Mouse (Mus musculus) adipose tissue, adult 10 weeks (tissue): ENCODE results near the gene Pnn. TPM values are rescaled to one million over a fixed set of nuclear protein-coding genes. Genes with fewer than 3 reads are reported as not detected.

ENCODE experiments used
- polyA plus RNA-seq: library from polyadenylated mRNA; stranded (reverse); fragments of 350-450 nt; fragmentation: Illumina TruSeq; extraction: RNeasy Lipid Tissue Mini Kit (QIAGEN cat#74804); gene quantifications from one replicate; pipeline ENCODE4 v1.2.3, GENCODE M21; 2014; ENCODE audit warnings: low read depth, low replicate concordance

Gene Pnn
- polyA plus RNA-seq = 74.9 TPM

DNA sequence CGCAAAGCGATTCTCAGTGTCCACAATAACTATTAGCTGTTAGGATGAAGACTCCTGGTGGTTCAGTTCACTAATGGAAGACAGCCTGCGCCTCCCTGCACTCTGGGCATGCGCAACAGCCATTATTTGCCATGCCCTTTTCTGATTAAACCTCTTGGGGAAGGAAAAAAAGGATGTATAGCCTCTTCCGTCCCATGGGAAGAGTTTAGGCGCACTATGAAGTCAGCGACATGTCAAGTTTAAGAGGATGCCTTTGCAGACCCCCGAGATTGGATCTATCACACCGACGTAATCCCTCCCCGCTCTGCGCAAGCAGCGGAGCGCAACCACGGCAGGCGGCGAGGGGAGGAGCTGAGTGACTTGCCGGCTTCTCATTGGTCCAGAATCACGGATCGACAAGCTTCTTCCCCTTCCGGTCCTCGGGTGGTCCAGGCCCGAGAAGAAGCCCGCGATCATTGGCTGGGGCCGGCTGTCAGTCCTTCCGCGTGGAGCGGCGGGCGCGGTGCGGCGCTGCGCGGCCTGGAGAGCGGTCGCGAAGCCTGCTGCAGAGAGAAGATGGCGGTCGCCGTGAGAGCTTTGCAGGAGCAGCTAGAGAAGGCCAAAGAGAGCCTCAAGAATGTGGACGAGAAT lies at the start of gene Pnn:
Gene Pnn, plus strand, starts transcription at position 437 of the 630 bp plus-strand sequence.

DNA sequence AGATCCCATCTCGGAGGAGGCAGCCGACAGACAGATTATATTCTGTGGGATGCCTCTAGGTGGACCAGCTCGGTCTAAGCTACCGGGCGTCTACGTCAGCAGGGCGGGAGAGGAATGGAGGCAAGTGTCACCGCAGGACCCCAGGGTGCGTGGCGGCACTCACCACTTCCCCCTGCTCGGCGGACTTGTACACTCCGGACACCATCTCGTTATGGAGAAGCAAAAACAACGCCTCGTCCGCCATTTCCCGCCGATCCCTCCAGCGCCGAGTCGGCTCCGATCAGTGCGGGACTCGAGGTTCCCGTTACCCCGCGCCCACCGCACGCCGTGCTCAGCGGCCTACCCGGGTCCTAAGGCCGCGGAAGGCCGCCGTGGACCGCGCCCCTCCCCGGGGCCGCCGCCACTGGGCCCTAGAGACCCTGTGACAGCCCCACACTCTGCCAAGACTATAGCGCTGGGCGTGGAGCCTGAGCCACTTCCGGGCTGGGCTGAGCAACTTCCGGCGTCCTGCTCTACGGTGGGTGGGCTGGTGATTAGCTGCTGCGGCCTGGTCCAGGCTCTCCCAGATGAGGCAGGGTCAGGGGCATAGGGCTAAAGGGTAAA lies 5.6 kb upstream of the Pnn start, which contains the start of gene Trappc6b:
Gene Trappc6b, minus strand, starts transcription at position 480 of the 603 bp plus-strand sequence.

DNA sequence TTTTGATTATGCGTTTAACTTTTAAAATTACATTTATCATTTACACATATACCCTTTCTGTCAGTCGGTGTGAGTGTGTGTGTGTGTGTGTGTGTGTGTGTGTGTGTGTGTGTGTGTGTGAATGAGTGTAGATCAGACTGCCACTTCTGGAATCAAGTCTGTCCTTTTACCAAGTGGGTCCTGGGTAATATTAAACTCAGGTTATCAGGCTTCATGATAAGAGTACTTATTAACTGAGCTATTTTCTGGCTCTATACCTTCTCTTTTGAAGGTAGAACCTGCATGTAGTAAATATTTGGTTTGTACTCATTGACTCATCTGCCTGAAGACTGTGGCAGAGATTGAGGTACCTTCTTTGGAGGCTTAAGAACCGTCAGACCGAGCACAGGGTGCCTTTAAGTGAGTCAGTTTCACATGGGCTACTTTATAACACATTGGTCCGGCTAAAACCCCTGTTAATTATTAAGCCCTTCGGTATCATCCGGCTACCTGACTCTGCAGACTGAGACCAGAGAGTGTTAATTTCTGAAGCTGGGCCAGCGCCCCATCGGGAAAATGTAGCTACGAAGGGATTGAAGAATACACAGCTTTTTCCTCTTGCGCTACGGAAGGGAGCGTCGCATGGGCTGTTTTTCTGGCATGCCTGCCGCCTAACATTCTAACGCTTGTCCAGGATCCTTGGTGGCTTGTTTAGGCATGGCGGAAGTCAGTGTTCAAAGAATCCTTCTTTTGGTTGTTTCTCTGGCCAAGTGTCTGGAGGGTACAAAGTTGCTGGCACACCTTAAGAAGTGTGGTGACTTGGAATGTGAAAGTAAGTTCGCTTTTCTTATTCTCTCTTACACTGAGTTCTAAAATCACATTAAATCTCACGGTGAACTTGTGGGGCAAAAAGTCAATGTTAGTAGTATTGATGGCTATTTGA lies 28.7 kb downstream of the Pnn start, which contains the start of gene Mia2:
Gene Mia2, plus strand, starts transcription at position 696 of the 922 bp plus-strand sequence.

Other genes starting within 250 kb of the Pnn start
- gene Sec23a, start 54.9 kb upstream of the Pnn start, polyA plus RNA-seq = 27.1 TPM
- 8.9 TPM for gene Gemin2, start 53.5 kb upstream of the Pnn start, polyA plus RNA-seq
- 131 TPM for gene Trappc6b, start 5.4 kb upstream of the Pnn start, polyA plus RNA-seq
- 91.9 TPM for gene Mia2, start 28.9 kb downstream of the Pnn start, polyA plus RNA-seq
- gene Fbxo33, start 152.8 kb downstream of the Pnn start, polyA plus RNA-seq = 18.3 TPM